Mouse (Mus musculus) natural killer cell, adult 2 months (primary cell): ENCODE results near the gene Apoa2.

Experiments used
- DNase-seq, 2 experiments: peaks; one replicate each; pipeline ENCODE4 v3.0.0; 2022; ENCODE audit warnings: low spot score in 2 of 2

Gene Apoa2

GRCm38 (mm10) chr1:171260316-171260715 is 35.5 kb downstream of the Apoa2 start:
- no peak for DNase-seq

- DNase-seq, result no peak
Observed at GRCm38 (mm10) chr1:171262594-171263130, 37.8 kb downstream of the Apoa2 start.

- DNase-seq, result no peak
Observed at GRCm38 (mm10) chr1:171263185-171263611, 38.3 kb downstream of the Apoa2 start.

GRCm38 (mm10) chr1:171263666-171264461 is 39.0 kb downstream of the Apoa2 start:
- DNase-seq, result no peak

- no peak for DNase-seq
Observed at GRCm38 (mm10) chr1:171265971-171266744, 41.3 kb downstream of the Apoa2 start.

GRCm38 (mm10) chr1:171268341-171268740 is 43.5 kb downstream of the Apoa2 start:
- DNase-seq, result no peak

GRCm38 (mm10) chr1:171269848-171270572 is 45.2 kb downstream of the Apoa2 start, which contains the start of gene B4galt3:
Gene B4galt3, plus strand, starts transcription at chr1:171270328.
- peak; percentile 89 to 93 for DNase-seq

GRCm38 (mm10) chr1:171270573-171270900 is 45.7 kb downstream of the Apoa2 start:
- no peak for DNase-seq

GRCm38 (mm10) chr1:171271196-171271595 is 46.3 kb downstream of the Apoa2 start:
- no peak for DNase-seq

GRCm38 (mm10) chr1:171271622-171272021 is 46.8 kb downstream of the Apoa2 start:
- no peak for DNase-seq

GRCm38 (mm10) chr1:171272086-171272485 is 47.2 kb downstream of the Apoa2 start:
- DNase-seq, result no peak

- no peak for DNase-seq
Observed at GRCm38 (mm10) chr1:171274171-171274570, 49.3 kb downstream of the Apoa2 start.

- DNase-seq, result no peak
Observed at GRCm38 (mm10) chr1:171275144-171275734, 50.4 kb downstream of the Apoa2 start.
